Mouse (Mus musculus): Measurements from ENCODE around the gene Tpd52l1. TPM values are rescaled to one million over a fixed set of nuclear protein-coding genes. Genes with fewer than 3 reads are reported as not detected.
"Not testable (repeated sequence)": the region's sequence is repeated elsewhere in the genome, so short reads cannot be mapped to it uniquely, and the experiment has no call there.

The Tpd52l1 gene
- total RNA-seq (2015) (not detected in 2 replicates), total RNA-seq (2017) (not detected in 2 replicates)

DNA sequence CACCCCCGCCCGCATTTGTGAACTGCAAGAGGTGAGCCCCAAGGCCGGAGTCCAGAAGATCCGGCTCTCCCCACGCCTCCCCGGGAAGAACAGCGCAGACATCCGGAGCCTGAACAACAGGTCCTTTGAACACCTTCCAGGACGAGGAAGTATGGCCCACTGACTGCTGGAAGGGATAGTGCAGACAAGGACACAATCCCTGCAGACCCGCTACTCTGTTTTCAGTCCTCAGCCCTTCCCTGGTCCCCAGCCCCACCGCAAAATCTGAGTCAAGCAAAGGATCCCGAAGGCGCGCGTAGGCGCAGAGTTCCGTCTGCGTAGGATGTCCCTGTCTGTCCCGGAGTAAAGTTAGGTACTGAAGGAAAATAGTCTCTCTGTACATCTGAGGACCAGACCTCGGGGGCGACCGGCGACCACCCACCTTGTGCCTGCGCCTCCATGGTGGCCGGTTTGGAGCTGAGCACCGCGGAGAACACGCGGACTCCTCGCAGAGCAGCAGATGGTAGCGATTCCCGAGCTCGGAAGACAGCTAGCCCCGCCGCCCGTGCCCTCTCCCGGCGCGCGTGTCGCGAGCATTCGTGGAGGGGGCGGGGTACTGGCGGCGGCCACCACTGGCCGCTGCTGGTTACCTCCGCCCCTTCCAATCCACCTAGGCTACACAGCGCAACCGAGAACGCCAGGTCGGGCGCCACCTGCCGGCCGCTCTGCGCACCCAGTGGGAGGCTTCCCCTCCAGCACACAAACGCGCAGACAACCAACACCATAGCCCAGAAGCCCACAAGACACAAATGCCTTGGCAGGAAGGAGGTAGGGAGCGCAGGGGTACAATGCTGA is at the start of gene Tpd52l1:
TSS of gene Tpd52l1 (minus strand) at position 668 of the 834 bp plus-strand sequence.
- peak; percentile 90 for ATAC-seq (ENCODE audit: poor library complexity, severe bottlenecking)

DNA sequence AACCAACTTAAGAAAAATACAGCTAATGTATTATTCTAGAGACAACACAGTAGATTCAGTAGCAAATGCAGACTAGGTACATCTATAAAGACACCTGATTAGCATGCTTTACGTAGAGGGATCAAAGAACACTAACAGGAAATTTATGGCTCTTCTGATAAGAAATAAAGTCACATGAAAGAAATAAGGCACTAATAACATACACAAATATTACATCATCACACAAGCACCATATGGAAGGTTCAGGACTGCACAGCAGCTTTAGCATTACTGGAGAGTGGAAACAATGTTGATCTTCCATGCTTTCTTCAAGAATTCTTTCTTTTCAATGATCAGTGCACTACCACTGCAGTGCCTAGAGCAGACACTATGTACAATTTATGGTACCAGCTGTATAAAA is 48.5 kb upstream of the Tpd52l1 start:
- no peak for ATAC-seq (ENCODE audit: poor library complexity, severe bottlenecking)

DNA sequence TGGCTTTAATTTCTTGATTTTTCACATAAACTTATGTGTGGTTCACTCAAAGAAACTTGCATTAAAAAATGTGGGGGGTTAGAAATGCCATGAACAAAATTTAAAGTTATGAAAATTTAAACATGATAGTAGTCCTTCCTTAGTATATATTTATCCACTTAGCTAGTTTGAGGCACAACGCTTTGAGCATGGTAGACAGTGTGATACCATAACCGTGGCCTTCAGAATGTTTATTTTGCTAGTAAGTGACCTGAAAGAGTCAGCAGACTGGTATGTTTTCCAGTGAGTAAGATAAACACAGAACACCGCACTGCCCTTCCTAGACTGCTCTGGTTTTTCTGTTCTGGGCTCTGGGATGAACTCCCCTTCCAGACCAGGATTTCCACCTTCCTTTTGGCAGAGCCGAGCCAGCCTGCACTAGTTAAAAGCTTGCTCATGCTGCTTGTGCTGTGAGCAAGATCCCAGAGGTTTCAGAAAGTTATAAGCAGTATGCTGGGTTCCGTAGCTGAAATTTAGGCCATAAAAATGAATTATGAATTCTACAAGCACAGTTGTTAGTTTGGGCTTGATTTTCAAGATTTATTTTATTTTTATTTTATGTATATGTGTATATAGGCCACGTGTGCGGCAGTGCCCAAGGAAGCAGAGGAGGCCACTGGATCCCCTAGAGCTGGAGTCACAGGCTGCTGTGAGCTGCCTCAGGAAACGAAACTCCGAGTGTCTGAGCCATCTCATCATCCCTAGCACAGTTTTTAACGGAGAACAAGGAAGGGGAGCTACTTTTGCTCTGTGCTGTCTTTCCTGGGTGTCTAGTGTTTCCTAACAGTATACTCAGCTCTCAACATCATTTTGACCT is 21.5 kb upstream of the Tpd52l1 start:
- ATAC-seq (ENCODE audit: poor library complexity, severe bottlenecking) = no peak

DNA sequence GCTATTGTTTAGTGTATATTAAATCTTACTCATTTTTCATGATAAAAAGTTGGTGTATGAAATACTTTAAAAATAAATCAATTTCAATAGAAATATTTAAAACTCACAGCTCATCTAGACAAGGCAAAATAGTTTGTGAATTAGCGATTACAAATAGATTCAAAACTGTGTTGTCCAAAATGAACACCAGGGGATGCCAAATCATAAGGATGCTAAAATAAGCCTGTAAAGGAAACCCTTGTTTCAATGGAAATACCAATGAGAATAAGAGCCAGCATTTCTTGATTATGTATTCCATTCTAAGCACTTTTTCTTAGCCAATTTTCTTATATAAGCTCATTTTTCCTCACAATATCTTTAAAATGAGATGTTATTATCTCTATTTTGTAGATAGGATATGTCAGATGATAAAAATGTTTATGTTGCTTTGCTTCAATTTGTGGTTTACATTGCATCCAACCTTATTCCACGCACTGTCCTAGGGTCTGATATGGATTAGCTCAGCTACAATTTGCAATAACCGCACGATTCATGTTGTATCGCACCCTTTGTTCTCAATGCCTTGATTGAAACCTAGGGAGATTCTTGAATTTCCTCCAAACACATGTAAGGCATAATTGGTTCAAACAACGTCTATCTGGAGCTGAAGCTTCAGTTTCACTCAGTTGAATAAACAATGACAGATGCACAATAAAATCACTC is 20.2 kb upstream of the Tpd52l1 start:
- no peak for ATAC-seq (ENCODE audit: poor library complexity, severe bottlenecking)

DNA sequence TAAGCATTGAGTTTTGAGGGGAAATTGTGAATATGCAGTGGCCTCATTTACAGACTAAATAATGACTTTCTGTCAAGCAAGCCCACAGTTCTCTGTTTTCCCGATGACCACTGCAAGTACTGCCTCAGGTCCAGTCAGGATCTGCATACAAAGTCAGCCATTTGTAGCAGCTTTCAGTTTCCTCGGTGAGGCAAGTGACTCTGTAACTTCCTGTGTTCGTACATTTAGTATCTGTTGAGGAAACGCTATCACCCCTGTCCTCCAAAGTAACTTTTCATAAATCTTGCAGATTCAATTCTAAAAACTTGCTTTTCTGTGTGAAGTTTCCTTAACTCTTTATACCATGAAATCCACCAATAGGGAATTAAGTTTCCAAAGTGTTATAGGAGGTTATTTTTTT is 19.7 kb upstream of the Tpd52l1 start:
- ATAC-seq (ENCODE audit: poor library complexity, severe bottlenecking) = no peak

DNA sequence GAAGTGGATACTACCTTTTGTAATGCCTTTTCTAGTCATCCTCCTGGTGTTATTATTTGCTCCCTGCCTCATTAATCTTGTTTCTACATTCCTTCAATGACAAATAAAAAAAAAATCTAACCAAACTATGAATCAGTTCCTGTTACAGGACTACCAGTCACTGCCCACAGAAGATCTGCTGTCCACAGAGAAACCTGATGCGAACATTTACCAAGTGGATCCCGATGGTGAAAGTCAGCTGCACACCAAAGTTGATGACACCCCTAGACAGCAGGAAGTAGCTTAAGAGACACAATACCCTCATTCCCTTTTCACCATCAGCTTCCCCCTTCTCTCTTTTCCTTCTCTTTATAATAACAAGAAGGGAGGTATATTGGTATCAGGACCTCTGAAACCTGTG is 17.3 kb upstream of the Tpd52l1 start:
- ATAC-seq (ENCODE audit: poor library complexity, severe bottlenecking) = no peak

DNA sequence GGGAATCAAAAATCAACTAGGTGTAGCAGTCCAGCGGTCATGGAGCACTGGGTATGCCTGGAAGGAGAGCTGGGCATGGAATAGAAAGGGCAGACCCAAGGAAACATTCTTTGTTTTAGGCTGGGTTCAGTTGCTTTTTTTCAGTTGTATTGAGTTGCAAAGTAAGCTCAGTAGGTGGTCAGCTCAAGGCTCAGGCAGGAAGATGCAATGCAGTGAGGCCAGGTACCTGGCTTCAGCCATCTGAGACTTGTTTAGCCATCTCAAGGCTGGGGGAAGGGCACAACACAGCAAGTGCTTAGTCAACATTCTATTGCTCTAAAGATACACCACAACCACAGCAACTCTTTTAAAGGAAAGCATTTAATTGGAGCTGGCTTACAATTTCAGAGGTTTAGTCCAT is 11.0 kb upstream of the Tpd52l1 start:
- no peak for ATAC-seq (ENCODE audit: poor library complexity, severe bottlenecking)

GRCm38 (mm10) chr10:31447083-31447482 is 1.3 kb upstream of the Tpd52l1 start:
- no peak for ATAC-seq (ENCODE audit: poor library complexity, severe bottlenecking)

- ATAC-seq (ENCODE audit: poor library complexity, severe bottlenecking) = no peak
These were observed 1.6 kb downstream of the Tpd52l1 start for GRCm38 (mm10) chr10:31444206-31444605.

DNA sequence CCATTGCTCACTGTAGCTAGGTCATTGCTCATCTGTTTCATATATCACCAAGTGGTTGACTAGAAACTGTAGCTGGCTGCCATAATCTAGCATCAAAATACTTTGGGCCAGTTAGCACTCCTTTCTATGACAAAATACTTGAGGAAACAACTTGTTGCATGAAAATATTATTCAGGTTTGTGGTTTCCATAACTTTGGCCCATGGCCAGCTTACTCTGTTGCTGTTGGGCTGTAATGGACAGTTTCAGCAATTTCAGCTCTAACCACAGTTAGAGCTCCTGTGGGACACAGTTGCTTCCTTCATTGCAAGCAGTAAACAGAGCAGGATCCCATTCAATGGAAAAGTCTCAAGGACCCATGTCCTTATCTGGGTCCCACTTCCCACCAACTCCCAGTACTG is 4.3 kb downstream of the Tpd52l1 start:
- no peak for ATAC-seq (ENCODE audit: poor library complexity, severe bottlenecking)

GRCm38 (mm10) chr10:31436047-31436446 is 9.7 kb downstream of the Tpd52l1 start:
- ATAC-seq (ENCODE audit: poor library complexity, severe bottlenecking) = no peak

DNA sequence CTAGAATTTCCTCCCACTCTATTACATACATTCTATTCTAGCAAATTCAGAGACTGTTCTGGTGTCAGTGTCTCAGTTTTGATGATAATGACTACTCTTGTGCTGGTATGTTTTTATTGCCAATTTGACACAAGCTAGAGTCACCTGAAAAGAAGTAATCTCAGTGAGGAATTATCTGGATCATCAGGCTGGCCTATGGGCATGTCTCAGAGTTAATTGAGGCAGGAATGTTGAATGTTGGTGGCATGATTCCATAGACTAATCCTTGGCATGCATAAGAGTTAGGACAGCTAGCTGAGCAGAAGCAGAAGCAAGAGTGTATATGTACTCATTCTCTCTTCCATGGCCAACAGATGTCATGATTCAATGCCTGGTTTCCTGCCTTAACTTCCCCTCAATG is 27.8 kb downstream of the Tpd52l1 start:
- no peak for ATAC-seq (ENCODE audit: poor library complexity, severe bottlenecking)

- ATAC-seq (ENCODE audit: poor library complexity, severe bottlenecking) = no peak
These were observed 52.8 kb downstream of the Tpd52l1 start for GRCm38 (mm10) chr10:31392990-31393389.

- ATAC-seq (ENCODE audit: poor library complexity, severe bottlenecking) = no peak
These were observed 54.9 kb downstream of the Tpd52l1 start for GRCm38 (mm10) chr10:31390777-31391395.

DNA sequence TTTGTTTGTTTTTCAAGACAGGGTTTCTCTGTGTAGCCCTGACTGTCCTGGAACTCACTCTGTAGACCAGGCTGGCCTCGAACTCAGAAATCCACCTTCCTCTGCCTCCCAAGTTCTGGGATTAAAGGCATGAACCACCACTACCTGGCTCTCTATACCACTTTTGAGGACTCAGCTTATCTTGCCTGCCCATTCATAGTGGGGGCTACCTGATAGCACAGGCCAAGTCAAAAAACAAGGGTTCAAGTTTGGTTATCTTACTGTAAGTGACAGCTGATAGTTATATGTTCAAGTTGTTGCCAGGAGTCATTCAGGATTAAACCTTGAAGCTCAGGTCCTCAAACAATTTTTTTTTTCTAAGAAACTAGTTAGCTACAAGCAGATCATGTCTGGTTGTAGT is 57.2 kb downstream of the Tpd52l1 start:
- not testable (repeated sequence) for ATAC-seq (ENCODE audit: poor library complexity, severe bottlenecking)

- ATAC-seq (ENCODE audit: poor library complexity, severe bottlenecking) = not testable (repeated sequence)
These were observed 75.6 kb downstream of the Tpd52l1 start for GRCm38 (mm10) chr10:31370200-31370599.

DNA sequence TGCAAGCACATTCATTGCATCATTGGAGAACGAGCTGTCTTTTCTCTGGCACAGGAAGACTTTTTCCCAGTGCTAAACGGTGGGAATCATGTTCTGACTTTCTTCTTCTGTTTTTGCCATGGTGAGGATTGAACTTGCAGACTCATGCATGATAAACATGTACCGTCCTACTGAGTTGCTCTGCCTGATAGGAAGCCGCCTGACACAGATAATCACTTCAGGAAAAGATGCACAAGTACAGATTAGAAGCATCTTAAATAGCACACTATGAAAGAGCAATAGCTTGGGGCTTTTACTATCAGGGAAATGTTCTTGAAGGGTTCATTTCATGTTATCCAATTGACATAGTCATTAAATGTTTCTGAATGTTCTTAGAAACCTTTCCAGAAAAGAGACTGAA is 86.0 kb downstream of the Tpd52l1 start:
- no peak for ATAC-seq (ENCODE audit: poor library complexity, severe bottlenecking)

DNA sequence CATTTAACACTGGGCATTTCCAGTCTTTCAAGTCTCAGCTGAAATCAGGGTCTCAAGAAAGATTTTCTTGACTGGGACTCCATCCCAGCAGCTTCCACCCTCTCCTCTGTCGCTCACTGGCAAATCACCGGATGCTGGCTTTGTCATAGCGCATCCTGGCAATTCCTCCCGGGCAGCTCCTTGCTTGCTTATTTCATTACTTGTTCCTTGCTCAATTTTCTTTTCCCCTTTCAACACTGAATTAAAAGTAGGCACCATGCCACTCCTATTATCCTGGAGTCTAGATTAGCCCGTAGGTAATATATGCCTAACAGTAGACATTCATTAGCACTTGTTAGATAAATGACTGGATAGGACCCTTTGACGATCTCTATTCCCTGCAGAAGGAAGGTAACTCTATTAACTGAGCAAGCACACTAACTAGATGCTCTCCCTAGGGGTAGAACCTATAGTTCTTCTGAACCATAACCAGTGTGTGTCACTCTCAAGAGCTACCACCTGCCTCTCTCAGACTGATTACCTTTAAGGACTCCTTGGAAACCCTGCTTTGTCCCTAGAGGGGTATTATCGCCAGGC is 90.8 kb downstream of the Tpd52l1 start:
- ATAC-seq (ENCODE audit: poor library complexity, severe bottlenecking) = no peak

GRCm38 (mm10) chr10:31354141-31354540 is 91.6 kb downstream of the Tpd52l1 start:
- ATAC-seq (ENCODE audit: poor library complexity, severe bottlenecking) = no peak

GRCm38 (mm10) chr10:31352845-31353427 is 92.8 kb downstream of the Tpd52l1 start:
- no peak for ATAC-seq (ENCODE audit: poor library complexity, severe bottlenecking)

Data from megakaryocyte, adult 5-6 weeks (primary cell).